Mouse (Mus musculus) yolk sac, embryonic 10.5 days (tissue): ENCODE results near the gene Nr3c2.

ENCODE experiments used
- DNase-seq: peaks from one replicate; pipeline ENCODE4 v3.0.0-alpha.2; 2017; ENCODE audit warnings: low spot score

The Nr3c2 gene

GRCm38 (mm10) chr8:76899411-76900154 is at the start of gene Nr3c2:
Gene Nr3c2 (plus strand): TSS chr8:76899442.
- peak; percentile 6 for DNase-seq

GRCm38 (mm10) chr8:76858534-76858933 is 40.7 kb upstream of the Nr3c2 start:
- no peak for DNase-seq

DNA sequence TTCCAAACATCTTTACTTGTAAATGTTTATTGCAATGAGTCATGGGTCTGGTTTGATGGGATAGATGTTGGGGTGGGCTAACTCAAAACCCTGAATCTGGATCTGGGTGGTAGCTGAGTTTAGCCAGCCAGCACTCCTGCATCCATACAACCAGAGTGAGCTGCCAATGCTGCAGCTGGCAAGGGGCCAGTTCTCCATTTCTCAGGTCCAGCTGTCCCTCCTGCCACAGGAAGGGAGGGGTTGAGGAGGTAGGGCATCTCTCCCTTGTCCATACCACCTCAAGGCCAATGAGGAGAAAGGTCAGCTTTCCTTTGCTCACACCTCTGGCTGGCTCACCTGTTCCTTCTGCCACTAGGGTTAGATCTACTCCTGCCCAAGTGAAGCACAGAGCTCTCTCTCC is 39.5 kb upstream of the Nr3c2 start:
- DNase-seq: no peak

GRCm38 (mm10) chr8:76863066-76863465 is 36.2 kb upstream of the Nr3c2 start:
- no peak for DNase-seq

DNA sequence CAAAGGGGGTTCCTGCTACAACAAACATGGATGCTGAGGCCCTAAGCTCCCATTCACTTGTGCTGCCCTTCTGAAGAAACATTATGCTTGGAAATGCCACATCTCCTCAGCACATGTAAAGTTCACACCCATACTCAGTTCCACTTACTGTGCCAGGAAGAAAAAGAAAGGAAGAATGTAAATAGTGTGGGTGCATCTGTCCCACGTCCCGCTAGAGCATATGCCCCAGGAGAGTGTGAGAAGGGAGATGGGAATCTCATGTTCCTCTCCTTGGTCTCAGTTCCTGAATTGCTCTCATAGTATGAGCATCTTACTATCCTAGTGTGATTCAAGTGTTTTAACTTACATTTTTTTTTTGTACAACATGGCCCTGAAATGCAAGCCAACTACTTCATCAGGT is 22.4 kb upstream of the Nr3c2 start:
- no peak for DNase-seq

DNA sequence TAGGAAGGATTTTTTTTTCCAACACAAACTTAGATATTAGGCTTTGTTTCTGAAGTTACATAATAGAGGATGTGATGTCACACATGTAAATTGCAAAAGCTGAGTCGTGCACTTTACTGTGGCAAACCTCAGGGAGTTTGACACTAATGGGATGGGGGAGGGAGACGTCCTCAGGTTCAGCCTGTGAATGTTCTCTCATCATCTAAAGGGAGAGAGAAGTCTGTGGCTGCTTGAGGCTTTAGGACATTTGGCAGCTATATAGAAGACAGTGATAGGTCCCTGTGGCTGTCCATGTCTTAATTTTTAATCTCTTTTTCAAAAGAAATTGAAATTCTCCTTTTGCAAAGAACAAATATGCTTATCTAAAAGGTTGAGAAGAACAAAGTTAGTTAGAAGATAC is 2.2 kb upstream of the Nr3c2 start:
- no peak for DNase-seq

DNA sequence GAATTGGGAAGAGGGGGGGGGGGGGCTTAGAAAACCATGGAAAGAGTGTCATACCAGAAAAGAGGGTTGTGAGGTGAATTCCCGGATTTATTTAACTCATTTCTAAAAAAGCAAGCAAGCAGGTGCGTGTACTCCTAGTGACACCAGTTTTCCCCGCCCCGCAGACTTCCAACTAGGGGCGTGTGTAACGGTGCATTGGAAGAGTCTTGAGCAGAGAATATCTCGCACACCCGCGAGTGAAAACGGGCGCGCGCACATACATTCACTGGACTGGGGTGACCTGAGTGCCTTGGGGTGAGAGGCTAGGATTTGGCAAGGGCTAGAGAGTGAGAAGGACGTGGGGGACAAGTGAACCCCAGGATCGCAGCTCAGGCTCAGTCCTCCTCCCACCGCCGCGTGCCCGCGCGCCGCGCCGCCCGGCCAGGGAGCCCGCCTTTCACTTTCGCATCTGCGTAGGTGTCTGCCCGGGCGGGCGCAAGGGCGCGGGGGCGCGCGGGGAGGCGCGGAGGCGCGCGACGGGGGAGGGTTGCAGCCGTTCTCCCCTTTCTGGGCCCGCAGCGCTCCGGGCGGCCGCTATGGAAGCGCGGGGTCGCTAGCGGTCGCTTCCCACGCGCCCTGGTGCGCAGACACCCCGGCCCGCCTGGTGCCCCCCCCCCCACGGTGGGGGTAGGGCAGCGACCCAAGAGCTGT is 376 bp upstream of the Nr3c2 start:
- DNase-seq: peak; percentile 66

DNA sequence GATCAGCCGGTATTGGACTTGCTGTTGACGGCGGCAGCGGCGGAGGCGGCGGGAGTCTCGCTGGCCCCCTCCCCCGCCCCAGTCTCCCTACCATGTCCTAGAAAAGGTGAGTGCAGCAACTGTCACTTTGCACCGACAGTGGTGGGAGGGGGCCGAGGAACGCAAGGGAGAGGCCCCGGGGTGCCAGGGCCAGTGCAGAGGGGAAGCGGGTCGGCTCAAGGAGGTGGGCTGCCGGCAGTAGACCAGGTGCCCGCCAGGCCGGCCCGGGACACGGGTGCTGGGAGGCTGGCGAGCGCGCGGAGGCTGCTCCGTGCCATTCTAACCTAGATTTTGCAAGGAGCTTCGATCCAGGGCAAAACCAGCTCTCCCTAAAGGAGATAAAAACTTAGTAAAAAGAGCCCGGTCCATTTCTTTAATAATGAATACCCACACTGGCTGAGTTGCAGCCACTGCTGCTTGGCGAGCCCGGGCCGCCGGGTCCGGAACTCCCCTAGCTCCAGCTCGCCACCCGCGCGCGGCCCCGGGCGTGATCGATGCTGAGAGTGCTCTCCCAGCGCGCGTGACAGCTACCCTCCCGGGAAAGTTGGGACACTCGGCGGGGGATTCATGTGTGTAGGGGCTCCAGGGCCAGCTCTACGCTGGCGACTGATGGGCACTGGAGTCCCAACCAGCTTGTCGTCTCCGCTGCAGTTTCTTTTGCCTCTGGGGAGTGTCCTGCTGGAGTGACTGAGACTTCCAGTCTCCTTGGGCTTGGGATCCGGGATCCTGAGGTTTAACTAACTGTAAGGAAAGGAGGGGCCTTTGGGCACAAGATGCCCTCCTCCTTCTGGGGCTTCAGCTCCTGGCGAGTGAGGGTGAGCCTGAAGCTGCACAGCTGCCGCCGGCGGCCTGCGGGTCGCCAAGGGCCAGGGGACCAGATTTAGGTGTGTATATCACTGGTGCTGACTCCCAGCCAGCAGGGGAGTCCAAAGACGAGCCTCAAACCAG is 1.2 kb downstream of the Nr3c2 start:
- peak; percentile 31 for DNase-seq

- peak; percentile 97 for DNase-seq
Measured at GRCm38 (mm10) chr8:76901430-76902204, 2.4 kb downstream of the Nr3c2 start.

DNA sequence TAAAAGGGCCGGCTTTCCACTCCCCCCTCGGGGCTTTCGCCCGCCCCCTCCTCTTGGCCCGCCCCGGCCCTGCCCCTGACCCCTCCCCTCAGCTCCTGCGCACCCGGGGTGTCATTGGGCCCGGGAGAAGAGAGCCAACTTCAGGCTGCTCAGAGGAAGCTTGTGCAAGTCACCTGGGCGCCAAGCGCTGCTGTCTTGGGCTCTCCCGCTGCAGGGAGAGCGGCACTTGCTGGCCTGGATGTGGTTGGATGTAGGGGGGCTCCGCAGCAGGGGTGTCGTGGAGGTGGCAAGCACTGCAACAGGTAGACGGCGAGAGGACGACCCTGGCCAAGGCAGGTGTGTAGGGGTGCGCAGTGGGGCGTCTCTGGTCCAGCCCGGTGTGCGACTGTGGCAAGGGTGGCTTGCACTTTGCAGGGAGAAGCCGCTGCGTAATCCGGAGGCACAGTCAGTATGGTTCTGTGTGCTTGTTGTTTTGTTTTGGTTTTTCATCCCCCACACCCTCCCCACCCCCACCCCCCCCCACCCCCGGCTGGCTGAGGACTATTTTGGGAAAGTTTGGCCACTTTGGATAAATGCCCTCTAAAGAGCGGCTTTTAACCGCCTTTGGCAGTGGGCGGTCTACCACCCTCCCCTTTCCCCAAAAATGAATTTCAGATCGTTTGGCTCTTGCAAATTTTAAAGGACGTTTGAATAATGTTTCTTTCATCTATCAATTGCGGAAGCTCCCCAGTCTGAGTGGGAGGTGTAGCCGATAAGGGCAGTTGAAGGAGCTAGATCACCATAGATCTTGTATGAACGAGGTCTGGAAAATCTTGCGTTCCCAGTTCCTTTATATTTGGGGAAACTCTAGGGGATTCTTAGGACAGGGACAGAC is 3.2 kb downstream of the Nr3c2 start:
- DNase-seq: no peak

DNA sequence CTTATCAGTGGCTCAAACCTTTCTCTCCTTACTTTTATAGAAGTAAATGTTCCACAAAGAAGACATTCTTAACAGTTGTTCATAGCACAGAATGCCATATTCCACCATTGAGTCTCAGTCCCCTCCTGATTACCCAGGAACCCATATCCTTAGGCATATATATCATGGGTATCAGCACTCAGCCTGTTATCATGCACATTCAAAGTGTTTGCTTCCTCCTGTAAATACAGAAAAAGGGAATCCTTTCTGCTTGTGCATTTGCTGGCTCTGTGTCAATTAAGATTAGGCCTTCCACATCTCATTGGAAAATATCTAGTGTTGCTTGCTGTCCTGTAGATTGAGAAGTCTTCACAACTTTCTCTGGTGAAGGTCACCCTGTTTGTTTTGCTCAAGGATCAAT is 12.0 kb downstream of the Nr3c2 start:
- DNase-seq: no peak

DNA sequence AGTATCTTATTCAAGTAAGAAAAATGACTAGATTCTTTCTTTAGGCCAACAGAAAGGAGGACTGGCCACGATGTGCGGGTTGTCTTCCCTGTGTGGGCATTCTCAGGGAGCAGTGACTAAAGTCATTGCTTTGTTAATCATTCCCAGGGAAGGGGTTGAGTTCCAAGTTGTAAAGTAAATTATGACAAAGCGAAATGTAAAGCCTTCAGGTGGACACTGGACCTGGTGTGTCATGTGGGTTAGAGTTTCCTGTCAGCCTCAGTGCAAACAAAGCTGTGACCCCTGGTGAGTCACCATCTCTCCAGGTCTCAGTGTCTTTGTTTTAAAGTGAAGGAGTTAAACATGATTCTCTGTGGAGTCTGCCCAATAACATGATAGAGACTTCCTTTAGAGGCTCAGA is 13.4 kb downstream of the Nr3c2 start:
- peak; percentile 78 for DNase-seq

DNA sequence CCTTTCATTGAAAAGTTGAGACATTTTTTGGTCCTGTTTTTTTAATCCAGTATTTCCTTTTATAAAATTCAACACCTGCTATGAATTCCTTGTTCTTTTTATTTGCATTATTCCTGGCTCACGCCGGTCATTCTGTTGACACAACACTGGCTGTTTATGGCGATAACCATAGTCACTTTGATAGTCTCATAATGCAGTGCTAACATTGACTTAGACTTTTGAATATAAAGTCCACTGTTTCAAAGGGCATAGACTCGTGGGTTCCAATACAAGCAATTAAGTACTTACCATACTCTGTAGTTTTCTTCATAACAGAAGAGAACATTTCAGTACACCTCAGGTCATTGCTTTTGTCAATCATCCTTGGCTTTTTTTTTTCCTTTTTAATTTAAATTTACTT is 14.0 kb downstream of the Nr3c2 start:
- no peak for DNase-seq

DNA sequence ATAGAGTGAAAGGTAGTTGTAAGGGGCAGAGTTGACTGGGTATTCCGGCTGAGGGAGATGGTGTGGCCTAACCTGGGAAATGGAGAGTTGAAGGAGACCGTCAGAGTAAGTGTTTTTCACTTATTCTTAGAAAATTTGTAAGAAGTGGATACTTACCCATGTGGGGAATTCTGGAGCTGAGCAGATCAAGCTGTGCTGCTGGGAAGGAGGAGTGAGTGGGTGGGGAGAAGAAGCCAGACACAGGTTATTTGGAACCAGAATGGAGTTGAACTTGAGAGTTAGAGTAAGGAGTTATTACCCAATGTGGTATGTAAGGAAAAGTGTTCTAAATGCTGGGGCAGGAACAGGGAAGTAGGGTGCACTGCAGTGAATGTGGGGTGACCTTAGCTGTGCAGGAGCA is 16.0 kb downstream of the Nr3c2 start:
- no peak for DNase-seq

- DNase-seq: no peak
Measured at GRCm38 (mm10) chr8:76919546-76919945, 20.3 kb downstream of the Nr3c2 start.

DNA sequence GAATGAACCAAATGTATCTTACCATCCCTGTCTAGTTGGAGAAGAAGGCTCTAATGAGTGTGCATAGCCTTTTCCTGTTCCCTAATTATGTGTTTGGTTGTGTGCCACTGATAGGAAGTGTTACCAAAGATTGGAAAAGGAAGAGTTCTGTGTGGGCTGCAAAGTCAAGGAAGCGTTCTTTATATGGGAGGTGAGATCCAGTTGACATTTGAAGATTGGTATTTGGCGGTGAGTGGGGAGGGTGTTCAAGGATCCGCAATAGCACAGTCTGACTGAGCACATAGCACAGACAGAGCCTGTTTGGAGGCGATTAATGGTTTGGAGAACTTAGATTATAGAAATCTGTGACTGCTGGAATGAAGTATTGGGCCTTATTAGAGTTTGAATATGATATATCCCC is 24.9 kb downstream of the Nr3c2 start:
- DNase-seq: no peak

DNA sequence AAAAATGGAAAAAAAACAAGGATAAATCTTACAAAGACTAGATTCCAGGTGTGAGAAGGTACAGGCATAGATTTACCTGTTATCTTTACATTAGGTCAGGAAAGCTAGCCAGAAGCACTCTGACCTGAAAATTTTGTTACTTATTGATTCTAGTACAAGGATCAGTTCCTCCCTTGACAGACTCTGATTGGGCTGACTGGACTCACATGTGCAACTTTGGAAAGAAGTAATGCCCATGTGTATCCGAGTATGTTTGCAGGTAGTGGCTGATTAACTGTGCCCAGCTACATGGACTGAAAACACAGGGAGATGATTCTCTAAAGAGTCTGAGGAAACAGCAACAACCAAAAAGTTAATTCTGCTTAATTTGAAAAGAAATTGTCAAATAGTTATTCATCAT is 29.1 kb downstream of the Nr3c2 start:
- no peak for DNase-seq

DNA sequence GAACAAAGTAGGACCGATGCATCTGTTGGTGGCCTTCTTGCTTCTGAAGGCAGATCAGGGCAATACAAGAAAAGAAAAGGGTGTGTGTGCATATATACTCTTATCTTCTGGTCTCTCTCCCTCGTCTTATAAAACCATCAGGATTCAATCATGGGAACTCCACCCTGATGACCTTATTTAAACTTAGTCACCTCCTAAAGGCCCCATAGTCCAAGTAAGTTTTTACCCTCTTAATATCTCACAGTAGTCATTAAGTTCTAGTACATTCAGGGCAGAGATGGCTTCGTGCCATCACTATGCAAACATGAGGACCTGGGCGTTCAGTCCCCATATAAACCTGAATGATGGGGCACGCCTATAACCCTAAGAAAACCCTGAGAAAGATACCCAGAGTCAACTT is 29.6 kb downstream of the Nr3c2 start:
- DNase-seq: no peak

- no peak for DNase-seq
Measured at GRCm38 (mm10) chr8:76965046-76965445, 65.8 kb downstream of the Nr3c2 start.

GRCm38 (mm10) chr8:76971187-76971586 is 71.9 kb downstream of the Nr3c2 start:
- no peak for DNase-seq
